Mouse (Mus musculus): ENCODE results near the gene Med14. TPM values are rescaled to one million over a fixed set of nuclear protein-coding genes. Genes with fewer than 3 reads are reported as not detected.
A peak's percentile ranks its signal among the peaks of the same experiment; 100 is the strongest.

Med14 gene
- total RNA-seq (2021) = 10 to 100 TPM; 73.5 to 79.1 TPM

DNA sequence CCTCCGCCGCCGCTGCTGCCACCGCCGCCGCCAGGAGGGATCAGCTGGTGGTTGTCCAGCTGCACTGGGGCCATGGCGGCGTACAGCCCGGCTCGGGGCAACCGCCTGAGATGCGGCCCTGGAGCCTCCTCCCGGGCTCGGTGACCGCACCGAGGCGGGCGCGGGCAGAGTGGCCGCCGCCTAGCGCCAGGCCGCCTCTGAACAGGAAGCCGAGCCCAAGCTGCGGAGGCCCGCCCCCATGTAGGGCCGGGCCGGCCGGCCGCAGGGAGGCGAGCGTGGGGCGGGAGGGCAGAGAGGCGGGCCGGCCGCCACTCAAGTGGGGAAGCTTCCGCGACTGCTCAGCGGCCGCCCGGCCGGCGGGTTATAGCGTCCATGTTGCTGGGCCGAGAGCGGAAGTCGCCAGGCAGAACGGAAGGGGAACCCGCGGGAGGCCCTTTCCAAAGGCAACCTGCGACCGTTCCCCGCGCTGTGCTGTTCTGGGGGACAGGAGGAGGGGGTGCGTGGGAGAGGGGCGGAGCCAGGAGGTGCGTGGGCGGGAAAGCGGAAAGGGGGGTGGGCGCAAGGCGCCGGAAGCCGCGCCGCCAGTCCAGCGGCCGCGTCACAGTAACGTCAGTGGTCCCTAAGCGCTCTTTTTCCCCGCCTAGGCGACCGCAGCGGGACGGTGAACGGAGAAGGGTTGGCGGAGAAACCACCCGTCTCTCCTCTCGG is at the start of gene Med14:
TSS of gene Med14 (minus strand) at position 448 of the 708 bp plus-strand sequence.
- DNase-seq = peak; percentile 82 to 83

GRCm38 (mm10) chrX:12800559-12800958 is 38.7 kb upstream of the Med14 start:
- no peak for DNase-seq

- DNase-seq = no peak
Measured at GRCm38 (mm10) chrX:12794842-12795241, 33.0 kb upstream of the Med14 start.

DNA sequence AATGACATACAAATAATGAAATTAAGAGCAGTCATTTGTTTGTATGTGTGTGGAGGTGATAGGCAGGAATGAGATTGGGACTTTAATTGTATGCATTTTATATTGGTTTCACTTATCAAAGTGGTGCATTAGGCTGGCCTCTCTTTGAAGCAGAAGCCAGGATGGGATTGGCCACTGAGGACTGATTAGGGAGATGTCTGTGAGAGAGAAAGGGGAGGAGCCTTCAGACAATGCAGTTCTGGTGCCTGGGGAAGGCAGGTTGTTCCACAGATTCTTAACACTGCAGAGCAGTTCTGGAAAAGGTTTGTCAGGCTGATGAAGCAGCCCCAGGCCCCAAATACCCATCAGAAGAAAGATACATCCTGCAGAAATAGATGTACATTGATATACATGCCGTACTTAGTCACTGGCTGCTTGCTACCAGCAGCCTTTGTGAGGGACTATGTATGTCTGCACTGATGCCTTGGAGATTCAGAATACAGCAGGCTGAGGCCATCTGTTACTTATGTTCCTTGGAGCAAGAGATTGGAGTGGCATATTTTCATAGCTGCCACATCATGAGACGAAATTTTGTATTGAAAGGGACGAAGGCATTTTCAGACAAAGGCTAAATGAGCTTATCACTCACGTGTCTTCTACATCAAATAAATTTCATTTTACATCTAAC is 29.9 kb upstream of the Med14 start:
- DNase-seq = peak in 1 of 2 experiments; percentile 4

GRCm38 (mm10) chrX:12773236-12773635 is 11.4 kb upstream of the Med14 start:
- DNase-seq = no peak

DNA sequence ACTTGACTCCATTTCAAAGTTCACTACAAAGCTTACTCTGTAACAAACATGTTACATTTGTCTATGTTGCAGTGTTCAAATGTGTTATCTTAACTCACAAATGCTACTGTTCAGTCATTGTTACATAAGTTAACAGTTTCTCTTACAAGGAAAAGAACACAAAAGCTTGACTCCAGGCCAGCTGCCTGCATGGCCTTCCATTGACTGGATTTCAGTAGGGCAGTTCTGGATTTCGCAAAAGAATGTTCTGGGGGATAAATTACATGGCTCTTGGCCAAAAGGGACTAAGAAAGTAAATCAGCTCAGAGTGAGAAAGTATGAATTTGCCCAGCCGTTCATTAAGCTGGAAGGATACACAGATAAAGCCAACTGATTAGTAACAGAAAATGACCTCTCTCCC is 9.7 kb upstream of the Med14 start:
- DNase-seq = no peak

DNA sequence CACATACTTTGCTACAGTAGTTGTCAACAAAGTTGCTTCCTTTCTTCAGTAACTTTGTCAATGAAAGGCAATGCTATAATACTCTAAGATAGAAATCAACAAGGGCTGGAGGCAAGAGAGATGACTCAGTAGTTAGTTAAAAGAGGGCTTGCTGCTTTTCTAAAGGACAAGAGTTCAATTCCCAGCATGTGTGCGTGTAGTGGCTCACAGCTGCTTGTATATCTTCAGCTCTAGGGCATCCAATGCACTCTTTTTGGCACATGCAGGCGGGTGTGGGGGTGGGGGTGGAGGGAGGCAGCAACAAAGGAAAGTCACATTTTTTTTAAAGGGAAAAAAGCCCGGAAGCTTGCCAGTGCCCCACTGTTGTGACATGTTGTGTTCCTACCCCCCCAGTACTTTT is 6.7 kb upstream of the Med14 start:
- no peak for DNase-seq

GRCm38 (mm10) chrX:12766846-12767564 is 5.1 kb upstream of the Med14 start:
- DNase-seq = no peak

GRCm38 (mm10) chrX:12763127-12763834 is 1.4 kb upstream of the Med14 start:
- no peak for DNase-seq

- no peak for DNase-seq
Measured at GRCm38 (mm10) chrX:12762334-12763126, 657 bp upstream of the Med14 start.

DNA sequence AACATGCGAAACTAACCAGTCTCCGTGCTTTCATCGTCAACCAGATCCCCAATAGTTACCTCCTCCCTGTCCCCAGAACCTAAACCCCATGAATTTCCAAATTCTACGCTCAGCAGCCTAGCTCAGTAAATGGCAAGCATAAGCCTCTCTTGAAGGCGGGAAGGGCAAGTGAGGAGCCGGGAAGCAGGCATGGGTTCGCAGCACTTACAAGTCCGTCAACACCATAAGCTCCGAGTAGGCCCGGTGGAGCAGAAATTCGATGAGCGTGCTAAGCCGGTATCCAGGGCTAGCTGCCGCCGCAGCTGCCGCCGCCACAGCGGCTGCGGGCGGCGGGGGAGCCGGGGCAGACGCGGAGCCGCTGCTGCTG is 631 bp downstream of the Med14 start:
- DNase-seq = peak in 1 of 2 experiments; percentile 47

DNA sequence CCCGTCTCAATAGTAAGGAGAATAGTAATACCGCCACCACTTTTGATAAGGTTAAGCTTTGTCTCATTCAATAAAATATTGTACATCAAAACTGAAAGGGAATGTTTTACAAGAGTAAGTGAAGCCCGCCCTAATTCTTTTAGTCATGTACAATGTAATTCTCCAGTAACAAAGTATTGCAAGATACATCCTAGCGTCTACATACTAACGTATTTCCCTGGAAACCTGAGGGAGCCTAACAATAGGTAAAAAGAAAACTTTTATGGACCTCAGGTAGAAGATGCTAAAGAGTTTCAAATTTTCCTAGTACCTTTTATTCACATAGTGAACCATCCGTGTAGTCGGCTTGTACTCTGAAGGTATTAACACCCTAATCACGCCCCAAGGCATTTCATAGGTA is 1.4 kb downstream of the Med14 start:
- no peak for DNase-seq

DNA sequence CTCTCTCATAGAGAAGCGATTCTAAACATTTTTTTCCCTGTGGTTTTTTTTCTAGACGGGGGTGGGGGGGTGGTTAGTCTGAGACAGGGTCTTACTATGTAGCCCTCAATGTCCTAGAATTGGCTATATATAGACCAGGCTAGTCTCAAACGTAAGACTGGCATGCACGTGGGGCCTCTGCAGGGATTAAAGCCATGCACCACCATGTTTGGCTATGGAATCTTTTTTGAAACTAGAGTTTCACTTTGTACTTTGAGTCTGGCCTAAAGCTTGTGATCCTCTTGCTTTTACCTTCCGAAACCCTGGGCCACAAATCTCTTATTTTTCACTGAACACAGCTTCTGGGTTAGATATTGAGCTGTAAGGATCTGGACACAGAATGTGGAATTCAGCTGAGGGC is 2.2 kb downstream of the Med14 start:
- no peak for DNase-seq

GRCm38 (mm10) chrX:12747886-12748285 is 14.0 kb downstream of the Med14 start:
- no peak for DNase-seq

DNA sequence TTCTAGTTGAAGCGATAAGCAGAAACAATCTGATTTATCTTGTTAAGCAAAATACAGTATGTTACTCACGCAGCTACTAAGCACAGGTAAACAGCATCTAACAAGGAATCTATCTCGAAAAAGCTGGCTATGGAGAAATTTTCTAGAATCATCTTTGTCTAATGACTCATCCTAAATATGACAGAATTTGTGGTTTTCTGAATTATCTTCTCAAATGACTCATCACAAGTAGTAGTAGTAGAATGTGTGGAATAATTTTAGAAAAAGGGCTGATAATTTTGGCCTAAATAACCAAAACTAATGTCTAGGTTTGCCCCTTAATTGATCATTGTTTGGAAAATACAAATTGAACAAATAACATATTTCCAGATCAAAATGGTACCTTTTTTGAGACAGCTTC is 15.1 kb downstream of the Med14 start:
- DNase-seq = no peak

DNA sequence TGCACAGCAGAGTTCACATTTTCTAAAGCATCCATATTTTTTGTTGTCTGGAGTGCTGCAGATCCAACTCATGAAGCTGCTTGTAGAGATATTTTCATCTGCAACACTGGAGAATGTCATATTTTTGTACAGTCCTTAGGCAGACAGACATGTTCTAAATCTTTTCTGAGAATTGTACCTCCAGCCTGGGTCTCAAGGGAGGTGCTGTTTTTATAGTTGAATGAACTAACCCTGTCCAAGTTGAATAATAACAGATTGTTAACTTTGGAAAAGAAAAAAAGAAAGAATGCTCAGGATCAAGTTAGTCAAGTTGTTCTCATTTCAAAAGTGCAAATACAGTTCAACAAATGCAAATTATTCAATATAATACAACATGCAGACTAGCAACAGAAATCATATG is 21.5 kb downstream of the Med14 start:
- no peak for DNase-seq

GRCm38 (mm10) chrX:12716036-12716435 is 45.8 kb downstream of the Med14 start:
- DNase-seq = no peak

DNA sequence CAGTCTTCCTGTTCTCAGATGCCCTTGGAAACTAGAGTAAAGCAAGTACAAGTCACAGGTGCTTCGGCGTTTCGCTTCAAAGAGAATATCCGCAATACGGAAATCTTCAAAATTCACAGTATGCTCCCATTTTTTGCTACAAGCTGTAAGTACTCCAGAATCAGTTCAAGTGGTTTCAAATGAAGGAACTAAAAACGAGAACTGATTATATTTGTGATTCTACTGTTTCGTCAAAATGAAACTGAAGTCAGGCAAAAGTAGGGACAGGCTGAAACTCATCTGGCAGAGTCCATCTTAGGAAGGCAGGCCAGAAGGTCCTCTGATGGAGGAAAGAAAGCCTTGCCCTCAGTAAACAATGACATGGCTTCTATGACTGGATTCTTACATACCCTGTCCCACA is 48.1 kb downstream of the Med14 start:
- no peak for DNase-seq

DNA sequence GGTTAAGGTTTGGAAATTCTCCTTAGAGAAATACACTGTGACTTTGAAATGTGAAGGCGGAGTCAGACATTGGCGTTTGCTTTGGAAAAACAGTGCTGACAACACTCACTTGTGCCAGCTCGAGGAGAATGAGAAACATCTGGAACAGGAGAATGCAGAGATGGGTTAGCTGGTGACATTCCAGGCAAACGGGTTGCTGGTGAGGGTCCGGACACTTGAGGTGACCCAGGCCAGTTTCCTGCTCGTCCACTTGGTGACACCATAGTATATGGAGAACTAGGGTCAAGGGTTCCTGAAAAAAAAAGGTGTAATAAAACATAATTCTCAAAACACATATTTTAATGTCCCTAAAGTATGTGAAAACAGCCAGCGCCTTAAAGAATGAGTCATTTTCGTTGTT is 75.0 kb downstream of the Med14 start:
- DNase-seq = no peak

GRCm38 (mm10) chrX:12686071-12686470 is 75.8 kb downstream of the Med14 start:
- no peak for DNase-seq

- DNase-seq = peak; percentile 13 to 59
Measured at GRCm38 (mm10) chrX:12677396-12677795, 84.5 kb downstream of the Med14 start.

Data from layer of hippocampus, postnatal 36 days (tissue).